Comparison of ENCODE assay signal across 25 mouse cellular contexts in genomic region chr2:84967318-84967991, GRCm38 (mm10). TPM values are rescaled to one million over a fixed set of nuclear protein-coding genes. Genes with fewer than 3 reads are reported as not detected.
DNase-seq lines count a peak whose midpoint lies in the region; ATAC-seq and TF ChIP-seq lines count a peak whose summit lies in the region.
"Had no signal": no experiment of that assay in that cellular context is flagged by ENCODE, and none has a peak within 500 bp of the region (broad histone marks: within the 10 kb centered on the region; RNA-seq: fewer than 3 reads in every experiment).

No protein-coding gene starts in this region.

- H3K9ac ChIP-seq in liver, adult 2 months (ENCODE audit: low read depth, low read length) = no peak overlapping the region
- H3K9ac ChIP-seq in liver, embryonic 11.5 days (ENCODE audit: low read depth, low read length) = no peak overlapping the region
- no peak overlapping the region for H3K9ac ChIP-seq in kidney, embryonic 14.5 days (ENCODE audit: low read depth, low read length)
- H3K9ac ChIP-seq in midbrain, embryonic 11.5 days (ENCODE audit: low read length) = no peak overlapping the region
- H3K9ac ChIP-seq: hindbrain, embryonic 15.5 days; limb, embryonic 13.5 days; lung, embryonic 15.5 days had no signal

- no peak overlapping the region for H3K4me2 ChIP-seq in liver, embryonic 11.5 days
- no peak overlapping the region for H3K4me2 ChIP-seq in kidney, embryonic 14.5 days (replicated peaks; ENCODE audit: low read depth, low read length)
- no peak overlapping the region for H3K4me2 ChIP-seq in midbrain, embryonic 11.5 days
- H3K4me2 ChIP-seq: hindbrain, embryonic 15.5 days; limb, embryonic 13.5 days; lung, embryonic 15.5 days had no signal

- no peaks in the 10 kb centered on the region for H3K9me3 ChIP-seq in liver, embryonic 11.5 days (ENCODE audit: control insufficient read depth, low read length)
- no peaks in the 10 kb centered on the region for H3K9me3 ChIP-seq in kidney, embryonic 14.5 days (ENCODE audit: control insufficient read depth, low read length)
- H3K9me3 ChIP-seq in midbrain, embryonic 11.5 days (ENCODE audit: control insufficient read depth, low read length) = no peaks in the 10 kb centered on the region
- H3K9me3 ChIP-seq: forebrain, embryonic 10.5 days; heart, embryonic 10.5 days; hindbrain, embryonic 15.5 days; limb, embryonic 13.5 days; lung, embryonic 15.5 days; megakaryocyte, embryonic 14.5 days had no signal

- 83% methylated on average over 5 of the region's 5 CpGs for WGBS in liver, adult 2 months
- 56% methylated on average over 5 of the region's 5 CpGs for WGBS in liver, embryonic 11.5 days
- WGBS in kidney, embryonic 14.5 days = 94% methylated on average over 5 of the region's 5 CpGs
- 90% methylated on average over 5 of the region's 5 CpGs for WGBS in midbrain, embryonic 11.5 days

- peak; percentile 9 for DNase-seq in liver, adult 2 months (ENCODE audit: extremely low read depth, low read depth, low spot score)
- DNase-seq in liver, embryonic 11.5 days (ENCODE audit: low spot score) = no peak
- peak; percentile 25 for DNase-seq in c-Kit-positive CD71-negative TER-119-negative erythroid progenitor cells, embryonic 14.5 days (ENCODE audit: low read depth)
- no peak for DNase-seq in cerebellum, adult 8-10 months
- no peak for DNase-seq in midbrain, embryonic 11.5 days (ENCODE audit: low spot score, missing footprints)
- DNase-seq: adrenal gland, adult 8-10 months; cerebellum, adult 2 months; gastrocnemius, postnatal 14 days; heart, postnatal 10 days; kidney, adult 18-20 months; kidney, postnatal 14 days; right cerebral cortex, postnatal 14 days had no signal

- no peak overlapping the region for H3K27ac ChIP-seq in liver, adult 2 months (replicated peaks; ENCODE audit: insufficient read depth, low read depth, low read length)
- H3K27ac ChIP-seq in liver, embryonic 11.5 days (ENCODE audit: low read depth, low read length) = no peak overlapping the region
- no peak overlapping the region for H3K27ac ChIP-seq in kidney, embryonic 14.5 days (ENCODE audit: low read depth, low read length)
- H3K27ac ChIP-seq in midbrain, embryonic 11.5 days (ENCODE audit: low read depth, low read length) = no peak overlapping the region
- H3K27ac ChIP-seq: forebrain, embryonic 10.5 days; heart, embryonic 10.5 days; hindbrain, embryonic 15.5 days; limb, embryonic 13.5 days; lung, embryonic 15.5 days had no signal

- ATAC-seq in liver, embryonic 11.5 days (replicated peaks; ENCODE audit: low FRiP score) = no peak
- peak; percentile 97 for ATAC-seq in megakaryocyte progenitor cell, adult 5-6 weeks (replicated peaks; ENCODE audit: poor library complexity)
- no peak for ATAC-seq in kidney, embryonic 14.5 days (ENCODE audit: low FRiP score, low TSS enrichment)
- no peak for ATAC-seq in midbrain, embryonic 11.5 days (ENCODE audit: low FRiP score)
- ATAC-seq: midbrain, embryonic 16.5 days had no signal

- H3ac ChIP-seq in C2C12 (ENCODE audit: control insufficient read depth, insufficient read length, low read depth) = no peak overlapping the region

- H3K79me2 ChIP-seq in liver, adult 2 months (ENCODE audit: control insufficient read depth, insufficient read depth, low read length) = no peaks in the 10 kb centered on the region
- no peaks in the 10 kb centered on the region for H3K79me2 ChIP-seq in C2C12 (ENCODE audit: control insufficient read depth, insufficient read depth)

- H3K4me3 ChIP-seq in liver, adult 2 months (ENCODE audit: insufficient read depth, low read depth, low read length) = no peak overlapping the region
- H3K4me3 ChIP-seq in liver, embryonic 11.5 days (ENCODE audit: low read depth, low read length) = no peak overlapping the region
- no peak overlapping the region for H3K4me3 ChIP-seq in C2C12 (ENCODE audit: insufficient read depth, poor library complexity, severe bottlenecking)
- H3K4me3 ChIP-seq in kidney, embryonic 14.5 days (ENCODE audit: low read length) = no peak overlapping the region
- no peak overlapping the region for H3K4me3 ChIP-seq in midbrain, embryonic 11.5 days (ENCODE audit: low read depth, low read length)
- H3K4me3 ChIP-seq: forebrain, embryonic 10.5 days; heart, embryonic 10.5 days; hindbrain, embryonic 15.5 days; limb, embryonic 13.5 days; lung, embryonic 15.5 days; megakaryocyte, embryonic 14.5 days had no signal

- TF ChIP-seq POLR2A in liver, adult 2 months (IDR thresholded peaks at IDR 0.05; ENCODE audit: extremely low read depth, insufficient read depth, low read length) = no peak

- no peaks in the 10 kb centered on the region for H3K4me1 ChIP-seq in liver, adult 2 months (ENCODE audit: control insufficient read depth, insufficient read depth, low read length)
- H3K4me1 ChIP-seq in liver, embryonic 11.5 days (replicated peaks; ENCODE audit: control insufficient read depth, insufficient read depth, low read length) = no peaks in the 10 kb centered on the region
- H3K4me1 ChIP-seq in kidney, embryonic 14.5 days (ENCODE audit: control insufficient read depth, insufficient read depth, low read length) = no peaks in the 10 kb centered on the region
- H3K4me1 ChIP-seq in midbrain, embryonic 11.5 days (ENCODE audit: control insufficient read depth, insufficient read depth, low read length) = peaks cover 7% of the 10 kb centered on the region; the same call in 1 of the 2 replicates
- H3K4me1 ChIP-seq: hindbrain, embryonic 15.5 days; limb, embryonic 13.5 days; lung, embryonic 15.5 days; megakaryocyte, embryonic 14.5 days had no signal

- no peak for TF ChIP-seq CTCF in liver, adult 2 months (IDR thresholded peaks at IDR 0.05; ENCODE audit: low read depth, low read length)
- TF ChIP-seq CTCF in C2C12 (IDR thresholded peaks at IDR 0.05; ENCODE audit: control insufficient read depth, insufficient read depth, insufficient read length) = no peak

- H3K36me3 ChIP-seq in liver, adult 2 months (ENCODE audit: control insufficient read depth, insufficient read depth, low read length) = no peaks in the 10 kb centered on the region
- H3K36me3 ChIP-seq in liver, embryonic 11.5 days (ENCODE audit: control insufficient read depth, insufficient read depth, low read length) = no peaks in the 10 kb centered on the region
- H3K36me3 ChIP-seq in C2C12 (ENCODE audit: control insufficient read depth, insufficient read depth) = no peaks in the 10 kb centered on the region
- no peaks in the 10 kb centered on the region for H3K36me3 ChIP-seq in kidney, embryonic 14.5 days (ENCODE audit: control insufficient read depth, insufficient read depth, low read length)
- H3K36me3 ChIP-seq in midbrain, embryonic 11.5 days (ENCODE audit: control insufficient read depth, insufficient read depth, low read length) = no peaks in the 10 kb centered on the region
- H3K36me3 ChIP-seq: forebrain, embryonic 10.5 days; heart, embryonic 10.5 days; hindbrain, embryonic 15.5 days; limb, embryonic 13.5 days; lung, embryonic 15.5 days had no signal

- H3K79me3 ChIP-seq in C2C12 (ENCODE audit: low read depth) = no peaks in the 10 kb centered on the region

- H3K27me3 ChIP-seq in liver, adult 2 months (ENCODE audit: control insufficient read depth, insufficient read depth, low read length) = no peaks in the 10 kb centered on the region
- no peaks in the 10 kb centered on the region for H3K27me3 ChIP-seq in liver, embryonic 11.5 days (replicated peaks; ENCODE audit: control insufficient read depth, insufficient read depth, low read length)
- no peaks in the 10 kb centered on the region for H3K27me3 ChIP-seq in C2C12 (ENCODE audit: control insufficient read depth, insufficient read depth, insufficient read length)
- no peaks in the 10 kb centered on the region for H3K27me3 ChIP-seq in kidney, embryonic 14.5 days (ENCODE audit: control insufficient read depth, insufficient read depth, low read length)
- H3K27me3 ChIP-seq in midbrain, embryonic 11.5 days (ENCODE audit: control insufficient read depth, insufficient read depth, low read length) = no peaks in the 10 kb centered on the region
- H3K27me3 ChIP-seq: hindbrain, embryonic 15.5 days; limb, embryonic 13.5 days; lung, embryonic 15.5 days; megakaryocyte, embryonic 14.5 days had no signal

TF ChIP-seq in C2C12, 6 proteins besides CTCF, POLR2A, EP300 and RAD21 (continues in another document):
- TF ChIP-seq FOSL1 (IDR thresholded peaks at IDR 0.05; ENCODE audit: insufficient read depth, low read length, poor library complexity, severe bottlenecking) (no peak), USF1 (IDR thresholded peaks at IDR 0.05; ENCODE audit: low read depth) (no peak), MAX (IDR thresholded peaks at IDR 0.05) (no peak), MYOG (IDR thresholded peaks at IDR 0.05; ENCODE audit: control insufficient read depth, extremely low read depth, insufficient read length) (no peak)

RNA-seq across cellular contexts. Expression of gene Prg2, which starts 12.8 kb away (rescaled TPM):
- not detected in 2 replicates for total RNA-seq in liver, adult 2 months (2014; rRNA removed)
- polyA plus RNA-seq in liver, adult 2 months (2012; rRNA removed) = 0.11 TPM in 1 of 2 replicates, not detected in the other
- polyA plus RNA-seq in liver, embryonic 11.5 days (2014; fragmentation: Nextera tagmentation; extraction: Ambion mirVana) = 67.2 and 96.9 TPM in 2 replicates
- not detected for polyA plus RNA-seq in C2C12 (2012; fragmentation: generic; extraction: Trizol)
- 43.2 and 74.2 TPM in 2 replicates for total RNA-seq in megakaryocyte progenitor cell, adult 5-6 weeks (2015)
- 135 and 270 TPM in 2 replicates for total RNA-seq in megakaryocyte progenitor cell, adult 5-6 weeks (2017)
- polyA plus RNA-seq in kidney, embryonic 14.5 days (2014; fragmentation: Nextera tagmentation; extraction: Ambion mirVana) = not detected in 2 replicates
- polyA plus RNA-seq in midbrain, embryonic 11.5 days (2014; fragmentation: Nextera tagmentation; extraction: Ambion mirVana) = 0.22 and 0.52 TPM in 2 replicates
- total RNA-seq: adrenal gland, adult 8-10 months had no signal
- polyA plus RNA-seq: cortical plate, adult 2 months; embryonic facial prominence, embryonic 14.5 days; forebrain, embryonic 10.5 days; midbrain, embryonic 16.5 days had no signal

RNA-seq across cellular contexts. Expression of gene Prg3, which starts 20.6 kb away (rescaled TPM):
- not detected in 2 replicates for total RNA-seq in liver, adult 2 months (2014; rRNA removed)
- not detected in 2 replicates for polyA plus RNA-seq in liver, adult 2 months (2012; rRNA removed)
- 10.2 and 16.7 TPM in 2 replicates for polyA plus RNA-seq in liver, embryonic 11.5 days (2014; fragmentation: Nextera tagmentation; extraction: Ambion mirVana)
- polyA plus RNA-seq in C2C12 (2012; fragmentation: generic; extraction: Trizol) = not detected
- total RNA-seq in megakaryocyte progenitor cell, adult 5-6 weeks (2015) = 8.4 and 12.8 TPM in 2 replicates
- 15.9 and 16.4 TPM in 2 replicates for total RNA-seq in megakaryocyte progenitor cell, adult 5-6 weeks (2017)
- not detected in 2 replicates for polyA plus RNA-seq in kidney, embryonic 14.5 days (2014; fragmentation: Nextera tagmentation; extraction: Ambion mirVana)
- polyA plus RNA-seq in midbrain, embryonic 11.5 days (2014; fragmentation: Nextera tagmentation; extraction: Ambion mirVana) = not detected in 2 replicates
- total RNA-seq: adrenal gland, adult 8-10 months; gastrocnemius, postnatal 14 days; heart, postnatal 10 days had no signal
- polyA plus RNA-seq: cerebellum, adult 2 months; cortical plate, adult 2 months; embryonic facial prominence, embryonic 14.5 days; forebrain, embryonic 10.5 days; hindbrain, embryonic 15.5 days; limb, embryonic 13.5 days; lung, embryonic 15.5 days; midbrain, embryonic 16.5 days; urinary bladder, adult 2 months had no signal

RNA-seq across cellular contexts. Expression of gene Slc43a3, which starts 31.1 kb away (rescaled TPM):
- 25.7 and 26.6 TPM in 2 replicates for total RNA-seq in liver, adult 2 months (2014; rRNA removed)
- 23.2 and 30.6 TPM in 2 replicates for polyA plus RNA-seq in liver, adult 2 months (2012; rRNA removed)
- 107 and 111 TPM in 2 replicates for polyA plus RNA-seq in liver, embryonic 11.5 days (2014; fragmentation: Nextera tagmentation; extraction: Ambion mirVana)
- 10.5 TPM for polyA plus RNA-seq in C2C12 (2012; fragmentation: generic; extraction: Trizol)
- total RNA-seq in megakaryocyte progenitor cell, adult 5-6 weeks (2015) = 111 and 119 TPM in 2 replicates
- total RNA-seq in megakaryocyte progenitor cell, adult 5-6 weeks (2017) = 94.2 and 94.7 TPM in 2 replicates
- 41.1 and 53.7 TPM in 2 replicates for polyA plus RNA-seq in kidney, embryonic 14.5 days (2014; fragmentation: Nextera tagmentation; extraction: Ambion mirVana)
- 17.6 and 19.0 TPM in 2 replicates for polyA plus RNA-seq in midbrain, embryonic 11.5 days (2014; fragmentation: Nextera tagmentation; extraction: Ambion mirVana)

Comparison
In these comparisons a context has a peak if more than half of its experiments do, and no peak if none do; other contexts are left out.
1. DNase-seq: peak in liver, adult 2 months (single experiment) and c-Kit-positive CD71-negative TER-119-negative erythroid progenitor cells, embryonic 14.5 days (single experiment); none in liver, embryonic 11.5 days (single experiment), cerebellum, adult 8-10 months (single experiment) and midbrain, embryonic 11.5 days (single experiment).
2. RNA of gene Prg2, which starts 12.8 kb away (polyA plus RNA-seq): 67.2 to 96.9 TPM in liver, embryonic 11.5 days; 0.22 to 0.52 TPM in midbrain, embryonic 11.5 days, 0.11 TPM in liver, adult 2 months, not detected in C2C12 (single experiment) and not detected in kidney, embryonic 14.5 days; every median in the first group is over 10 times any median in the second.